Mouse (Mus musculus) cerebellum, adult 2 months (tissue): ENCODE data around the gene Wdfy4.

Experiments
- CTCF ChIP-seq: fragments of 200-500 bp; IDR thresholded peaks from 2 replicates; pipeline ENCODE4 v1.5.1; 2011; ENCODE audit warnings: low read depth, mild to moderate bottlenecking, control low read depth, low read length, moderate library complexity, borderline replicate concordance; ENCODE audit not compliant: insufficient read depth
- POLR2A ChIP-seq: fragments of 200-500 bp; IDR thresholded peaks from 2 replicates; pipeline ENCODE4 v1.6.1; 2011; ENCODE audit warnings: low read length, control low read depth, borderline replicate concordance; ENCODE audit not compliant: insufficient read depth

GRCm38 (mm10) chr14:33230672-33231071 lies 45.4 kb upstream of the Wdfy4 start:
- no peak for TF ChIP-seq POLR2A
- TF ChIP-seq CTCF = no peak
